ENCODE assay signal across 14 mouse cellular contexts in genomic region chr9:20982171-20982570, GRCm38 (mm10). TPM values are rescaled to one million over a fixed set of nuclear protein-coding genes. Genes with fewer than 3 reads are reported as not detected.
"Had no signal": no experiment of that assay in that cellular context is flagged by ENCODE, and none has a peak within 500 bp of the region (broad histone marks: within the 10 kb centered on the region; RNA-seq: fewer than 3 reads in every experiment).

No protein-coding gene starts in this region.

- H3K9ac ChIP-seq: lung, embryonic 15.5 days; midbrain, embryonic 13.5 days; midbrain, embryonic 15.5 days; neural tube, embryonic 12.5 days had no signal

- H3K4me3 ChIP-seq: lung, embryonic 15.5 days; midbrain, embryonic 13.5 days; midbrain, embryonic 15.5 days; neural tube, embryonic 12.5 days had no signal

- H3K27me3 ChIP-seq: lung, embryonic 15.5 days; midbrain, embryonic 13.5 days; midbrain, embryonic 15.5 days; neural tube, embryonic 12.5 days had no signal

- H3K4me2 ChIP-seq: lung, embryonic 15.5 days; midbrain, embryonic 11.5 days; midbrain, embryonic 13.5 days; midbrain, embryonic 15.5 days; neural tube, embryonic 12.5 days had no signal

- DNase-seq: lung, adult 18-20 months; lung, postnatal 10 days; lung, postnatal 4 days; right cerebral cortex, postnatal 14 days; thymus, adult 18-20 months; thymus, postnatal 14 days; thymus, postnatal 36 days had no signal

- ATAC-seq: midbrain, embryonic 13.5 days; midbrain, embryonic 15.5 days had no signal

- H3K36me3 ChIP-seq: lung, embryonic 15.5 days; midbrain, embryonic 13.5 days; midbrain, embryonic 15.5 days; neural tube, embryonic 12.5 days had no signal

- H3K27ac ChIP-seq: lung, embryonic 15.5 days; midbrain, embryonic 13.5 days; midbrain, embryonic 15.5 days; neural tube, embryonic 12.5 days had no signal

- H3K9me3 ChIP-seq: lung, embryonic 15.5 days; midbrain, embryonic 13.5 days; midbrain, embryonic 15.5 days; neural tube, embryonic 12.5 days had no signal

- H3K4me1 ChIP-seq: midbrain, embryonic 13.5 days; midbrain, embryonic 15.5 days had no signal

RNA-seq across cellular contexts. Expression of gene Icam4, which starts 47.0 kb away (rescaled TPM):
- total RNA-seq: midbrain, postnatal 0 days; neutrophil, adult 5-6 weeks had no signal
